Mouse (Mus musculus) c-Kit-negative CD71-positive TER-119-positive erythroid progenitor cells, embryonic 14.5 days (primary cell): Measurements from ENCODE around the gene Sowaha.
A peak's percentile ranks its signal among the peaks of the same experiment; 100 is the strongest.

ENCODE experiments used
- DNase-seq: peaks from one replicate; pipeline ENCODE4 v3.0.0-alpha.2; 2013; ENCODE audit warnings: low read depth, low spot score

Gene Sowaha

DNA sequence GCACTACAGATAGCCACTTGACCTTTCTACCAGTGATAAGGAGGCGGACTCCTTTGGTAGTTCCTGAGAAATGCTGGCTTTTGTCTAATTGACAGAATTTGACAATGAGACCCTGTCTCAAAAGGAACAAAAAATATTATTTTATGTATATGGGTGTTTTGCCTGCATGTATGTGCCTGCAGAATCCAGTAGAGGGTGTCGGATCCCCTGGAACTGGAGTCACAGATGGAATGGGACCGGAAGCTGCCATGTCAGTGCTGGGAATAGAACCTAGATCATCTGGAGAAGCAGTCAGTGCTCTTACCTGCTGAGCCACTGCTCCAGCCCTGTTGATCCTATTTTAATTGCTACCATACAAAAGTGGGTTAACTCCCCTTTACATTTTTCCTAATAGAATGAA lies 7.4 kb downstream of the Sowaha start:
- no peak for DNase-seq

DNA sequence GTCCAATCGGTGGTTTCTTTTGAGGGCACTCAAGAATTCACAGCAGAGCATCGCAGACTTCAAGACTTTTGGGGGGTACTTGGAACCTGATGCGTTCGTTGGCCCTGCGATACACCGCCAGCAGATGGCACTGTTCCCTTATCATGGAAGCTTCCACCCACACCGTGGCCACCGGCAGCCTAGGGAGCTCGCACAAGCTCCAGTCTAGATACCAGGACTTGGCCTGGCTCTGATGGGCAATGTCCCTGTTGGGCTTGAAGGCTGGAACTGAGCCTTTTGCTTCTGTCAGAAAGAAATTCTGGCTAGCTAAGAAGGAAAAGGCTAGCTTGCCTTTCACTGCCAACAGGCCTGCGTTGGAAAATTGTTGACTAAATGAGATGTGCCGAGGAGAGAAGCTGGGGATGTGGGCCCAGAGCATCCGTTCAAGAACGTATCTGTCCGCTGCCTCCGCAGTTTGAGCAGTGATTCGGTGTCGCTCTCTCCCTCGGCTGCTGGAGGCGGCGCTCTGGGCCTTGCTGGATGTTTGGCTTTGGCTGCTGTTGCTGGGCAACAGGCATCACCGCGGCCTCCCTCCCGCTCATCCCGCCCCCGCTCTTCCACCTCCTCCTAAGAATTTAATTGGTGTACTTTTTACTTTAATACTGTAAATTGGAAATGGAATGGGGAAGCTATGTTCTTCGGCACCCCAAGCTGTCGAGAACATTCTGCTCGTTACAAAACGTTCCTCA lies 9.9 kb downstream of the Sowaha start, which contains the start of gene Gm9837:
TSS of gene Gm9837 (minus strand) at position 512 of the 728 bp plus-strand sequence.
- peak; percentile 75 for DNase-seq

DNA sequence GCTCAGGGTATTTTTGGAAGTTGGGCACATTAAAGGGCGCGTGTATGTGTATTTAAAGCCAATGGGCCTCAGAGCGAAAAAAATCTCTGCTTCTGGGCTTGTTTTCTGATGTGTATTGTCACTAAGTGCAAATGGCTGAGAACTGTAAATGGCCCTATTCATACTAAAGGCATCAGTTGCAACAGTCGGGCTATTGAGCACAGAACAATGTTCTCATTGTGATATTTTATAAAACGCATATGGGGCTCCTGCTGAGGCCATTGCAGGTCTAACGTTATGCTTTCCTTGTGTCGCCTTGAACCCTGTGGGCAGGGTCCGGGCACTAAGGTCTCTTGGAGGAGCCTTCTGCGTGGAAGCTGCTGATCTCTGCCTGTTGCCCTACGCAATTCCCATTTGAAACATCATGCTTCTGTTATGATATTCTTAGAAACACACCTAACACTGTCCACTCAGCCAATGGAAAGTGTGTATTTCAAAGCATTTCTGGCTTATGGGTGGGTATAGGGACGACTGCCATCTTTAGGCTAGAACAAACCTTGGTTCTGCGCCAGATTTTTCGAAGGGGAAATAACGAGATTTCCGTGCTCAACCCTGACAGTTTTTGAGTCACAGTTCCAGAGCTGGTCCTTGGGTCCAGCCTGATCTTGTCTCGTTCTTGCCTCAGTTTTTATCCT lies 10.6 kb downstream of the Sowaha start:
- no peak for DNase-seq

DNA sequence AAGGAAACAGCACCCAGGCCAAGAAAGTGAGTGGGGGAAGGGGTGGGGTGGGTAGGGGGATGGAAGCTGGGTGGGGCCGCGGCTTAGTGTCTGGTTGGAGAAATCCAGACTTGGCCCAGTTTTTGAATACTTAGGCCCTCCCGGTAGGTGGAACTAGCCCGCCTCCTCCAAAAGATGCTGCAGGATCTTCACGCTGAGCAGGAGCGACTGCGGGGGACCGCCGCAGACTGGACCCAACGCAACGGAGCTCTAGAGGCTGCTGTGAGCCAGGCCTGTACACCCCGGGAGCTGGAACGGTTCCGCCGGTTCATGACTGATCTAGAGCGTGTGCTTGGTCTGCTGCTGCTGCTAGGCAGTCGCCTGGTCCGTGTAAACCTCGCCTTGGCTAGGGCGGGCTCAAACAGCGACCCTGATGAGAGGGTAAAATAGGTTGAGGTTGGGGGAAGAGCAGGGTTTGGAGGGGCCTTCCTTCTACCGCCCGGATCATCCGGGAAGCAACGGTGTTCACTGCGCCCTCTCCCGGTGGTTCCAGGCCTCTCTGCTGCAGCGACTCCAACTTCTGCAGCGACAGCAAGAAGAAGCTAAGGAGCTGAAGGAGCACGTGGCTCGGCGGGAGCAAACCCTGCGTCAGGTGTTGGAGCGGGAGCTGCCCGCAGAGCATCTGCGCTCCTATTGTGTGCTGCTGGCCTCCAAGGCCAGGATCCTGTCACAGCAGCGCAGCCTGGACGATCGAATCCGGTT lies 13.7 kb downstream of the Sowaha start:
- DNase-seq = no peak

DNA sequence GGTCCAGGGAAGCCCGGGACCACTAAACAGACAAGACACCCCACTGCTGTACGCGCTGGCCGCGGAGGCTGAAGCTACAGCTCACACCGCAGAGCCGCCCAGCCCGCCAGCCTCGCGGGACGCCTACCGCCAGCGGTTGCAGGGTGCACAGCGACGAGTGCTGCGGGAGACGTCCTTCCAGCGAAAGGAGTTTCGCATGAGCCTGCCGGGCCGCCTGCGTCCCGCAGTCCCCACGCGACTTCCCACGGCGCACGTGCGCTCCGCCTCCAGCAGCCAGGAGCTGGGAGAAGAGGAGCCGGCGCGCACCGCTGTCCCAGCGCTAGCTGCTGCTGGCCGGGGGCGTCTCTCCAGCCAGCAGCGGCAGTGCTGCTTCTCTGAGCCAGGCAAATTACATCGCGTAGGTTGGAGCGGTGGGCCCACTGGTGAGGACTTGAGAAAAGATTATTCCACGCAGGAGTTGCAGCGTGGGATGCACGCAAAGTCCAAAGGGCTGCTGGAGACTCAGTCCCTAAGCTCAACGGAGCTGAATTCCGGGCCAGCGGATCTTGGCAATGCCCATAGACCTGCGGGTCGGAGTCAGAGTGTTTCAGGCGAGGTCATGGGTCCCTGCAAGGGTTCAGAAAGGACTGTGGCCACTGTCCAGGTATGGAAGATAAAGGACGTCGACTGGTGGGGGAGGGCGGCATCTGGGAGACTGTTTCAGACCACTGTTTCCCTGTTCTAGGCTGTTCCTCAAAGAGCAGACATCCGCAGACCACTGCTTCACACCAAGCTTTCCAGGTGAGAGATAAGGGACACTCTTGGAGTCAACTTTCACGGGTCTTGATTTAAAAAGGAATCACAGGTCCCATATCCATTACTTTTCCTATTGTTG lies 16.3 kb downstream of the Sowaha start:
- DNase-seq = no peak

DNA sequence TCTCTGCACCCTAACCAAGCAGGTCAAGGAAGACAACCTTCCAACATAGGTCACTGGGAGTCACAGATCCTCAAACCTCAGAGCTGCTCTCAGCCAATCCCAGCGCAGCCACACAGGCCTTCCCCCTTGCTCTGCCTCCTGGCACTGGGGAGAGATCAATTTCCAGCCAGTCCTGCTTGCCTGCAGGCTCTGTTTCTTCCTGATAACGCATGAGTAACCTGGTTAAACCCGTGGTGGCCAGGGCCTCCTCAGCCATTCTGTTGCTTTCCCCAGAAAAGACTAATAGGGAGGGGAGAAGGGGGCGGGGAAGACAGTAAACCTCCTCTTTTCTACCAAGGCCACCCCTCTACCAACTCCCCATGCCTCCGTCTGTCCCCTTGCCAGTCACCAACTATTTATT lies 18.3 kb downstream of the Sowaha start:
- DNase-seq = no peak

DNA sequence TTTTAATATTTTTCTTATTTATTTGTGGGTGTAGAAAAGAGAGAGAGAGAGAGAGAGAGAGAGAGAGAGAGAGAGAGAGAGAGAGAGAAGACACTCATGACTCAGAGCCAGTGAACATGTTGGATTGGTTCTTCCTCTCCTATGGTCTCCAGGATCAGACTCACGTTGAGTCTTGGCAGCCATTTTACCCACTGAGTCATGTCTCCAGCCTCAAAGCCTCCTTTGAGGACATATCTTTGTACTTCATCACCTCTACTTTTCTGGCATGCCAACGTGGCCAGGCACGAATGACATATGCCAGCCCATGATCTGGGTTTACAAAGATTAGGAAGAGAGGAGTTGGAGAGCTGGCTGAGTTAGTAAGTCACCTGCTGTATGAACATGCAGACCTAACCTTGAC lies 19.9 kb downstream of the Sowaha start:
- no peak for DNase-seq

DNA sequence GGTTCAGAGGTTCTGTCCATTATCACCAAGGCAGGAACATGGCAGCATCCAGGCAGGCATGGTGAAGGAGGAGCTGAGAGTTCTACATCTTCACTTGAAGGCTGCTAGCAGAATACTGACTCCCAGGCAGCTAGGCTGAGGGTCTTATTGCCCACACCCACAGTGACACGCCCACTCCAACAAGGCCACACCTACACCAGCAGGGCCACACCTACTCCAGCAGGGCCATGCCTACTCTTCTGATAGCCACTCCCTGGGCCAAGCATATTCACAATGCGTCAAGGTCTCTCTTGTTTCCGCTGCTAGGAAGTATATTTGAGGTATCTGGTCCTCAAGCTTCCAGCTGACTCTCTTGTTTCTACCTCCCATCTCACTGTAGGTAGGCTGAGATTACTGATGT lies 21.1 kb downstream of the Sowaha start:
- no peak for DNase-seq

DNA sequence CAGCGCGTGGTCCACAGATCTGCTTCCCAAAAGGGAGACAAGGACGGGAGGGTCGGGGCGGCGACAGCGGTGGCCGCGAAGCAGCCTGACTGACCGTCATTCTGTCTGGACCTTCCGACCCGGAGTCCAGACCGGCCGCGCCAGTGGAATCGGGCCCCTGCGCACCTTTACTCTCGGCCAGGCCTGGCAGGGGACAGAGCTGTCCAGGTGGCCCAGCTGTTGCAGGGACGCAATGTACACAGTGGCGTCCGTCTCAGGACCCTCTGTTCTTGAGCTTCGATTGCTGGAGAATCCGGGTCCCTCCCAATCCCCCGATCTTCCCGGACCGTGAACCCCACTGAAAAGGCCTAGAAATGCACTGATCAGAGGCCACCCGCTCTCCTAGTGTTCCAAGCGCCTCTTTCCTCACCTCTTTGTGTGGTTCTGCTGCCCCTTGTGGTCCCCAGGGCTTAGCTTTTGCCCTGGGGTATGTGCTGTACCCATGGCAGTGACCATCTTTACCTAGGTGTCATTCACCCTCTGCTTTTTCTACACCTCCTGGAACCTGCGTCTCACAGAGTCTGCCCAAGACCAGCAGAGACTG lies 22.6 kb downstream of the Sowaha start:
- DNase-seq = no peak

DNA sequence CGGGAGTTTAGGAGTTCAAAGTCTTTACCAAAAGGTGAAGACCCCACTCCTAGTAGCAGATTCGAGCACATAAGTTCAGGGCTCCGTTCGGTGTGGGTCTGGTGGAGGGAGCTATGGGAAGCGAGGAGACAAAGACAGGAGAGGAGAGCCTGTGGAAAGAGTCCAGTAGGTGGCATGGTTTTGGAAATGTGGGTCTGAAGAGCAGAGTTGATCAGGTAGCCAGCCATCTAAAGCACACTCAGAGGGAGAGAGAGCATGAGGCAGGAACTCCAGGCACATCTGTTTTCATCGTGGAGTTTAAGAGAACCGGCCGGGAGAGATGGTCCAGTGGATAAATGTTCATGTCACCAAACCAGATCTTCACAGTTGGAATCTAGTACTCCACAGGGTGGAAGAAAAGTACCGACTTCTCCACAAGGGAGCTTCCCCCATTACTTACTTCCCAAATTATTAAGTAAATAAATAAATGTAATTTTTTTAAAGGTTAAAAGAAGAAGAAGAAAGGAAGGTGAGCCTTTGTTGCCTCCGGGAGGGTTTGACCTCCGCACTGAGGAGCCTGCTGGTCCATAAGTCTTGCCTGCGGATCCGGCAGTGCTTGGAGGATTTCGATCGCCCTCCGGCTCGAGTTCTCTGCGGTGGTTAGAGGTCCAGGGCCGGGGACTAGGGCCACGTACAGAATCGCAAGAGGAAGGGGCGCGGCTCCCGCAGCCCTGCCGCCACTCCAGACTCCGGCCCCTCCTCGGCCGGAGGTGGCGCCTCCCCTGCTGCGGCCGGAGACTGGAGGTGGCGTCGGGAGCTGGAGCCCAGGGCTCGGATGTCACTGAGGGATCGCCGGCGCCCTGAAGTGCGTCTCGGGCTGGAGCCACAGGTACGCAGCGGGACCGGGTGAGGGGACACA lies 23.4 kb downstream of the Sowaha start, which contains the start of the genes Gm10447 and Shroom1:
TSS of gene Gm10447 (minus strand) at position 637 of the 898 bp plus-strand sequence.
TSS of gene Shroom1 (plus strand) at position 732 of the 898 bp plus-strand sequence.
- no peak for DNase-seq

DNA sequence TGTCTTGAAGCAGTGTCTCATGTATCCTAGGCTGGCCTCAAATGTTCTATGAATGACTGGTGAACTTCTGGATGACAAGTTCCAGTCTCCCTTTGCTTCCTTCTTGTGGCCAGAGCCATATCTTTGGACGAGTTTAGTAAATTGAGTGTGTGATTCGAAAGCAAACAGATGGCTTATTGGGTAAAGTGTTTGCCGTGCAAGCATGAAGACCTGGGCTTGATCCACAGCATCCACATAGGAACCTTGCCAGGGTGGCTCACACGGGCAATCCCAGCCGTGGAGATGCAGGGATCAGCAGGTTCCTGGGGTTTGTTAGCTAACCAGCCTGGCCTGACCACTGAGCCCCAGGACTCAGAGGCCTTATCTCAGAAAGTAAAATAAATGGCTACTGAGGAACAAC lies 27.0 kb downstream of the Sowaha start:
- no peak for DNase-seq

DNA sequence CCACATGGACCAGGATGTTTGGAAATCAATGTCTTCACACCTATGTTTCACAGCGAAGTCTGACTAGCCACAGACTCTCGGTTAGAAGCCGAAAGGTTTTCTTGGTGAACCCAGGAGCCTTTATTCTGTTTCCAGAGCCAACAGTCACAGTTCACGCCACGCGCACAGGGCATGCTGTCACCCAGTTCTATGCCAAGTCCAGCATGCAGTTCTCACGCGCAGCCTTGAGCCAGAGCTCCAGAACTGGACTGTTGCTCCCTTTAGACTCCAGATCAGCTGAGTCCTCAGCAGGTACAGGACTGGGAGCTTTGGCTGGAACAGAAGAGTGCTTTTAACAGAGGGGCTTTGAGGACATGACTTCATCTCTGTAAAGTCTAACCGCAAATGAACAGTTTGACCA lies 27.7 kb downstream of the Sowaha start:
- no peak for DNase-seq

DNA sequence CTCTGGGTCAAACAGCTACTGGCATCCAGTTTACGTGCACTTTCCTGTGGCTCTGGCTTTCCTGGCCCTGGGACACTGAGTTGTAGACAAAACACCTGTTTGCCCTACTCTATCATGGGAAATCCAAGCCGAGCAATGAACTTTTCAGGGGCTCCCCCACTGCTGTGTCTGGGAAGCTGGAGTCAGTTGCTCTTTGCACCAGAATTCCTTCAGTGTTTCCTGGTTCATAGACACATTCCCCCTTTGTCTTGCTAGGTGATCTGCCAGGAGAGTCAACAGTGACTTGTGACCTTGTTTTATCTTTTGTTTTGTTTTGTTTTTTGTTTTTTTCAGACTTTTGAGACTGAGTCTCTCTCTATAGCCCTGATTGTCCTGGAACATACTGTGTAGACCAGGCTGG lies 28.7 kb downstream of the Sowaha start:
- no peak for DNase-seq

DNA sequence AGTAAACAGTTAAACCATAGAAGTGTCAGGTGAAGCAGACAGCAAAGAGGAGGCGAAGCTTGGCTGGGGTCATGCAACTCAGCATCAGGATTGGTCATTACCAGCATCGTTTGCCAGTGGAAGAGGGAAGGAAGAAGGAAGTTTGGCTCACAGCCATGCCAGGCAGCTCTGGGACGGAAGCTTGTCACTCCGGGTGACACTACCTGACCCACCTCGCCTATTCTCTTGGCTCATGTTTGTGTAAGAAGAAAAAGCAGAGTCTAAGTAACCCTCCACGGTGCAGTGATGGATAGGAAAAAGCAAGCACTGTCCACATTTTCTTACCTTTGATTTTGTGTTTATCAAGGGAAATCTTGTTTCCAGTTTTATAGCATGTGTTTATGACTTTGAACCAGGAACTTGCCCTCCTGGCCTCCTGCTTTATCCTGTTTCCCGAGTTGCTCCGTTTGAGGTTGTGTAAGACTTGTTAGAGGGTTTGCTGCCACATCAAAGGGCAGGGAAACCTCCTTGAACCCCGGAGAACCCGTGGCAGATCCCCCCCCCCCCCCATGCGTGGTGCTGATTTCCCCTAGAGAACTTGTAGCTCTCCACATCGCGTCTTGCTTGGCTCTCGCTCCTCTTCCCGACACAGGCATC lies 29.9 kb downstream of the Sowaha start:
- no peak for DNase-seq

DNA sequence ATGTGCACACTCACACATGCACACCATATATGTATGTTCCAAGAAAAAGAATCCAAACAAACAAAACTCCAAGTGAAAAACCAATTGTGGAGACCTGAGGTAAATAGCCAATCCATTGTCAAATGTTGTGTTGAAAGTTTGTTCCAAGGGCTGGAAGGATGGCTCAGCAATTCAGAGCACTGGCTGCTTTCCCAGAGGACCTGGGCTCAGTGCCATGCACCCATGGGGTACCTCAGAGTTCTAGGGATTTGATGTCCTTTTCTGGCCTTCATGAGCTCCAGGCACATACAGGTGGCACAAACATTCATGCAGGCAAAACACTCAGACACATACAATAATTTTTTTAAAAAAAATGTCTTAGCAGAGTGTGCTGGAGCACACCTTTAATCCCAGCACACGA lies 31.5 kb downstream of the Sowaha start:
- no peak for DNase-seq

DNA sequence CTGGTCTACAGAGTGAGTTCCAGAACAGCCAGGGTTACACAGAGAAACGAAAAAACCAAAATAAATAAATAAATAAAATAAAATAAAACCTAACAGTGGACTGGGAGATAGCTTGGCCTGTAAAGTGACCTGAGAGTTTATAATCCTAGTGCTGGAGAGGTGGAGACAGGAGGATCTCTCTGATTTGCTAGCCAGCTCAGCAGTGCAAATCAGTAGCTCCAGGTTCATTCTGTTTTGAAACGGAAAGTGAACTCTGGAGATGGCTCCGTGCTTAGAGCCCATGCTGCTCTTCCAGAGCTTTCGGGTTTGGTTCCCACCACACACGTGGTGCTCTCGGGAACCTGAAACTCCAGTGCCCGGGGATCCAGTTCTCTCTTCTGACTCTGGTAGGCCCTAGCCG lies 32.1 kb downstream of the Sowaha start:
- DNase-seq = no peak

DNA sequence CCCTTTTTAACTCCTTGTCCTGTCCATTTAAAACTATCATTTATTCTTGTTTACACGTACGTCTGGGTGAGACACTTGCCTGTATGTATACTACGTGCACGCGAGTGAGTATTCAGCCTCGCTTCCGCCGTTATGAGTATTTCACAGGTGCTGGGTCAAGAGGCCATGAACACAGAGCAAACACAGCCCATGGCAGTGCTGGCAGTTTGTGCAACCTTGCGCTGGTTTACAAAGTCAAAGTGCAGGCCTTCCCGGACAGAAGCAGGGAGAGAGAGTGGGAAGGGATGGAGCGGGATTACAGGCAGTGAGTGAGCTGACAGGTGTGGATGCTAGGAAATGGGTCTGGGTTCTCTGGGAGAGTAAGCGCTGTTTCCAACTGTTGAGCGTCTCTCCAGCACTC lies 33.9 kb downstream of the Sowaha start:
- no peak for DNase-seq

DNA sequence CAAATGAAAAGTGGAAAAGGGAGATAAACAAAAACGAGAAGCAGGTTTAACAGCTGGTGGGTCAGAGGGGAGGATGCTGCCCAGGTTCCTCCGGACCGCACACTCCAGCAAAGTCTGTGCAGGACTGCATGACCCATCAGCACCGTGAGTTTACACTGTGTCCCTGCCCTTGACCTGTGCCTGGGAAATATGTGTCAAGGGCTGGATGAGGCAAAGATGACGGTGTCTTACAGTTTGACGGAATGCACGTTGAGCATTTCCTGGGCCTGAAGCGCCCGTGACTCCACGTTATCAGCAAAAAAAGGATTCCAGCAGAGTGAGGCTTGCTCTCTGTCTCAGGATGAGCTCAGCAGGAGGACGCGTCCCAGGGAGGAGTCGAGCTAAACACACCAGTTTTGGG lies 34.5 kb downstream of the Sowaha start:
- DNase-seq = no peak

DNA sequence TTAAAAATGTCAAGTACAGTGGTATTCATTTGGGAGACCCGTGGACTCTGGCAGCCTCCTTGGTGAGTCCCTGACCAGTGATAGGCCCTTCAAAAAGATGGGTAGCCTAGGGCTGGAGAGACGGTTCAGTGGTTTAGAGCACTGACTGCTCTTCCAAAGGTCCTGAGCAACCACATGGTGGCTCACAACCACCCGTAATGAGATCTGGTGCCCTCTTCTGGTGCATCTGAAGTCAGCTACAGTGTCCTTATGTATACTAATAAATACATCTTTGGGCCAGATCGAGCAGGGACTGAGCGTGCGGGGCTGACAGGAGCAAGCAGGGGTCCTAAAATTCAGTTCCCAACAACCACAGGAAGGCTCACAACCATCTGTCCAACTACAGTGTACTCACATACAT lies 36.2 kb downstream of the Sowaha start:
- DNase-seq = no peak

DNA sequence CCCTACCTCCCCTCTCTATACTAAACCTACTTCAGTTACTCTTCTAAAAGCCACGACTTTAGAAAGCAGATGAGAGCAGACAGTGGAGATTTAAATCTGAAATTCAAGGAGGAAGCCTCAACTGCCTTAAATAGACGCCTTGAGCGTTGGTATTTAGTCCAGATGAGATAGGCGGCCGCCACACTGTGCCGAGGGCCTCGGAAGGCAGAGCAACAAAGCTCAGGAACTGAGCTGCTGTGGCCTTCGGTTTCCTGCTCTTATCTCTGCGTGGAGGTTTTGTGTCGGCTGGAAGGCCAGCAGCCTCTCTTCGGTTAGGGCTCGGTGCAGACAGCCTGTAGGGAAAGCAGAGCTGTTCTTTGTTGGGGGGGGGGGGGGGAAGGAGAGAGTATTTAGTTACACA lies 38.2 kb downstream of the Sowaha start:
- DNase-seq = no peak
